Mouse (Mus musculus) limb, embryonic 13.5 days (tissue): ENCODE data around the gene Tmem178b. TPM values are rescaled to one million over a fixed set of nuclear protein-coding genes. Genes with fewer than 3 reads are reported as not detected.

Experiments used
- ATAC-seq: fragments of 200-750 bp; cut with Nextera tagmentation; 2 replicates; pipeline ENCODE4 v1.8.0; 2017; ENCODE audit warnings: low read depth, moderate number of reproducible peaks, moderate TSS enrichment; ENCODE audit not compliant: low FRiP score
- H3K27ac ChIP-seq: fragments of 300-500 bp; sonication (generic); 2 replicates; pipeline ENCODE4 v1.5.1; 2015; ENCODE audit warnings: inconsistent platforms, mild to moderate bottlenecking, moderate library complexity
- H3K27me3 ChIP-seq: fragments of 300-500 bp; sonication (generic); 2 replicates; pipeline ENCODE4 v1.6.1; 2015; ENCODE audit warnings: mild to moderate bottlenecking, inconsistent platforms
- H3K36me3 ChIP-seq: fragments of 300-500 bp; sonication (generic); 2 replicates; pipeline ENCODE4 v1.6.1; 2015; ENCODE audit warnings: inconsistent platforms, mild to moderate bottlenecking, moderate library complexity
- H3K4me1 ChIP-seq: fragments of 300-500 bp; sonication (generic); 2 replicates; pipeline ENCODE4 v1.6.1; 2015; ENCODE audit warnings: inconsistent platforms
- H3K4me2 ChIP-seq: fragments of 300-500 bp; sonication (generic); replicated peaks from 2 replicates; pipeline ENCODE4 v1.6.1; 2015; ENCODE audit warnings: inconsistent platforms, mild to moderate bottlenecking, moderate library complexity
- H3K4me3 ChIP-seq: fragments of 300-500 bp; sonication (generic); 2 replicates; pipeline ENCODE4 v1.5.1; 2015; ENCODE audit warnings: moderate library complexity, mild to moderate bottlenecking, inconsistent platforms
- H3K9ac ChIP-seq: fragments of 300-500 bp; sonication (generic); 2 replicates; pipeline ENCODE4 v1.6.1; 2015; ENCODE audit warnings: mild to moderate bottlenecking, inconsistent platforms
- H3K9me3 ChIP-seq: fragments of 300-500 bp; sonication (generic); 2 replicates; pipeline ENCODE4 v1.6.1; 2016; ENCODE audit warnings: inconsistent platforms
- WGBS: fragments of 180-500 bp; shearing (Covaris S2); methylation state at CpG from one replicate; pipeline ENCODE4 v1.1.7; 2015; 5-methylcytosine and 5-hydroxymethylcytosine counted together
- polyA plus RNA-seq: library from polyadenylated mRNA; unstranded; fragments of >200 nt; fragmentation: Nextera tagmentation; extraction: Ambion mirVana; gene quantifications from 2 replicates; pipeline ENCODE4 v1.2.1, GENCODE M21; 2015

The Tmem178b gene
- 1.3 and 1.5 TPM in 2 replicates for polyA plus RNA-seq

DNA sequence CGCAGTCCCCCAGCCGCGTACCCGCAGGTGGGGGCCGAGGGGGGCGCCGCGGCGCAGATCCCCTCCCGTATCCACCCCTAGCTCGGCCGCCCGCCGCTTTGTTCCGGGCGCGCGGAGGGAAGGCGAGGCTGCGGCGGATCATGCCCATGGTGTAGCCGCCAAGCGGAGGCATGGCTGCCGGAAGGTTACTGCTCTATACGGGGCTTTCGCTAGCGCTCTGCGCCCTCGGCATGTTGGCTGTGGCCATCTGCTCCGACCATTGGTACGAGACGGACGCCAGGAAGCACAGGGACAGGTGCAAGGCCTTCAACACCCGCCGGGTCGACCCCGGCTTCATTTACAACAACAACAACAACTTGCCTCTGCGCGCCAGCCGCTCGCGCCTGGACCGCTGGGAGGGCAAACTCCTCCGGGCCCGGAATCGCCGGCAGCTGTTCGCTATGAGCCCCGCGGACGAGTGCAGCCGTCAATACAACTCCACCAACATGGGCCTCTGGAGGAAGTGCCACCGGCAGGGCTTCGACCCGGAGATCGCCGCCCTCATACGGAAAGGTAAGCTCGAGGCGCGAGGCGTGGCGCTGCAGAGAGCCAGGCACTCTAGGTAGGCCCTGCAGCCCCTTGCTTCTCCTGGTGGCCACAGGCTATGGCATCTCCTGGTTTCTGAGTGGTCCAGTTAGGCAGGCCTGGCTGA lies at the start of gene Tmem178b:
Tmem178b (plus strand) TSS at position 371 of the 691 bp plus-strand sequence.
- H3K27ac ChIP-seq = no peak within 1 kb of the TSS
- ATAC-seq = 0 out of 2 replicates have a peak, but pooled peaks have one; percentile 10
- H3K4me3 ChIP-seq = peak within 1 kb of the TSS; percentile 56
- WGBS = under 1% methylated on average over 60 of the region's 63 CpGs
- H3K4me2 ChIP-seq = peak within 1 kb of the TSS; percentile 96
- H3K36me3 ChIP-seq = no peaks in the 10 kb centered on the region
- H3K9ac ChIP-seq = peak within 1 kb of the TSS; percentile 58
- no peaks in the 10 kb centered on the region for H3K9me3 ChIP-seq
- H3K27me3 ChIP-seq = peaks cover 85% of the 10 kb centered on the region
- peaks cover 22% of the 10 kb centered on the region for H3K4me1 ChIP-seq

DNA sequence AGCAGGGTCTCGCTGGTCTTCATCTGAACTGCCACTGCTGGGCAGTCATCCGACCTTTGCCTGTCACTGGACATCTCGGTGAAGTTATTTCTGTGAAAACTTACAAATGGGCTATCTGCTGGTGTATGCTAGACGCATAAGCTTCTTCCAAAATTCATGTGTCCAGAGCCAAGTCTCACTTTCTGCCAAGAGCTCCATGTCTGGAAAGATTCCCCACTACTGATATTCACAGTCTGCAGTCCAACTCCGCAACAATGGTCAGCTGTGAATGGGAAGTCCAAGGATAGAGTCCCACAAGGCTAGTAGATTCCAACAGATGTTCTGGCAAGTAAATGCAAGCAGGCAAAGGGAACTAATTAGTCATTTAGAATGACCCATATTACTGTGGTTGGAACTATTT lies 44.3 kb upstream of the Tmem178b start:
- Histone ChIP-seq H3K9ac (no peak overlapping the region), H3K4me1 (no peaks in the 10 kb centered on the region), H3K27ac (no peak overlapping the region), H3K4me3 (no peak overlapping the region), H3K27me3 (no peaks in the 10 kb centered on the region), H3K9me3 (no peaks in the 10 kb centered on the region), H3K36me3 (no peaks in the 10 kb centered on the region), H3K4me2 (no peak overlapping the region)
- 82% methylated on average over 5 of the region's 5 CpGs for WGBS
- no peak for ATAC-seq

DNA sequence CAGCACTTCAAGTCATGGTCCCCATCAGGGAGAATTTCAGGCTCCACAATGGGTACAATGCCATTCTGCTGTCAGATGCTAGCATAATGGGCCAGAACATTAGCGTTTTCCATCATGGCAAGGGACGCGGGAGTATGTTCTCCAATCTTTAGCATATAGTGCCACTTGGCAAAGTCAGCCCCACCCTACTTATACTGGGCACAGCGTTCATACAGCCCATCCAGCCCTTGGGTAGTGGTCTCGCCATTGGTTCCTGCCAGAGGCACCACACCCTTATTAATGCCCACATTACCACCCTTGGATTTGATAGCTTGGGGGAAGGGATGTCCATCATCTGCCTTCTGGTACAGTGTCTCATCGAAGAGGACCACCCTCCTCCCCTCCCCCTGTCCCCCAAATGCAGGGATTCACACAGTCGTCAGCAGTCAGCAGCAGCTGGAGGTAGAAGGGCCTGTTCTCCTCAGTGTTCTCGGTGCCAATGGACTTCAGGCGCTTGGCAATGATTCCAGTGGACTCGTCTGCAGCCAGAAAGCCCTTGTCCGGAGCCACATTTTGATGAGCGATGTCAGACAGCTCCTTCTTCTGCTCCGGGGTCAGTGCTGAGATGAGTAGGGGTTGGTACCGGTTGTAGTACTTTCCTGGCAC lies 29.3 kb upstream of the Tmem178b start:
- no peak overlapping the region for H3K4me2 ChIP-seq
- H3K4me3 ChIP-seq = no peak overlapping the region
- 90% methylated on average over 14 of the region's 14 CpGs for WGBS
- ATAC-seq = no peak
- H3K36me3 ChIP-seq = no peaks in the 10 kb centered on the region
- no peaks in the 10 kb centered on the region for H3K4me1 ChIP-seq
- H3K27ac ChIP-seq = no peak overlapping the region
- H3K27me3 ChIP-seq = no peaks in the 10 kb centered on the region
- no peak overlapping the region for H3K9ac ChIP-seq
- 0 out of 2 replicates have a peak, but pooled peaks cover 5% of the 10 kb centered on the region for H3K9me3 ChIP-seq

DNA sequence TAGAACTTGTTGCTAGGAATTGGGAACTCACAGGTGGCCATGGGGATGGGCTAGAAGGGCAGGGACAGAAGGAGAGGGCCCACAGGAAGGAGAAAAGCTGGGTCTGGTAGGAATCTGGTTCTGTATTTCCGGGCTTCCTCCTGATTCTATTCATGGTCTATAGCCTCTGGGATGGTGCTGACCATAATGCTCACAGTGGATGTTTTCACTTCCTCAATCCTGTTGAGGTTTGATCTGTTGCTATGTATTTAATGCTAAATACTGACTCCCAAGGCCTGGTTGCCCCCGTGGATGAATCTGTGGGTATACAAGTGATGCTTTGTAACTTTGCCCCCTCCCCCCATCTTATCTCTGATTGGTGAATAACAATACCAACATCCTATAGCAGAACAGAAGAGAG lies 25.5 kb upstream of the Tmem178b start:
- H3K4me3 ChIP-seq = no peak overlapping the region
- H3K9me3 ChIP-seq = 0 out of 2 replicates have a peak, but pooled peaks cover 5% of the 10 kb centered on the region
- H3K4me1 ChIP-seq = no peaks in the 10 kb centered on the region
- 72% methylated on average over 2 of the region's 2 CpGs for WGBS
- no peak overlapping the region for H3K9ac ChIP-seq
- H3K36me3 ChIP-seq = no peaks in the 10 kb centered on the region
- ATAC-seq = no peak
- H3K27ac ChIP-seq = no peak overlapping the region
- H3K27me3 ChIP-seq = no peaks in the 10 kb centered on the region
- H3K4me2 ChIP-seq = no peak overlapping the region

DNA sequence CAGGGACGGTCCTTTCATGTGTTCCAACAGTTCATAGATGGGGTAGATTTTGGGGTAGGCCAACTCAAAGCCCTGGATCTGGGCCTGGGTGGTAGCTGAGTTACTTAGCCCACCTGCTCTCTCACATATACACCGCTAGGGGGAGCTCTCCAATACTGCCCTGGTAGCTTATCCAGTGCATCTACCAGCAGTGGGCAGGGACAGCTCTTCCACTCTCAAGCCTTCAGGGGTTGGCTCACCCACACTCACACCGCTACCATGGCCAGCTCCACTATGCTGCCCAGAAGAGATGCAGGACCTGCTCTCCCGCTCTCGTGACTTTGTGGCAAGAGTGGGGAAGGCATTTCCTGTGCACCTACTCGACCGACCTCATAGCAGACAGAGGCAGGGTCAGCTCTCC lies 24.3 kb upstream of the Tmem178b start:
- no peaks in the 10 kb centered on the region for H3K9me3 ChIP-seq
- ATAC-seq = no peak
- no peaks in the 10 kb centered on the region for H3K36me3 ChIP-seq

DNA sequence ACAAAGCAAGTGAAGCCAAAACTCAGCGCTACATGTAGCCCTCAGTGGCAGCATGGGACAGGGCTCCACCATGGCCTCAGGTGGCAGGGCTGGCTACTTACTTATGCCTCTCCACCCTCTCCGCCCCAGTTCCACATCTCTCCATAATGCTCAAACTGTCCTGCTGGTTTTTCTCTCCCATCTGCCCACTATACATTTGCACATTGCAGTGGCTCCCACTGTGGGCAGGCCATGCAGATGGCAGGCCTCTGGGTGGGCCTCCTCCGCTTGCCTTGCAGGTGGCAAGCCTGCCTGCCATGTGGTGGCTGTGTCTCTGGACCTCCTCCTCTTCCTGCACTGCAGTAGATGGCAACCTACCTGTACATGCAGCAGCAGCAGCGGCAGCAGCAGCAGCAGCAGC lies 23.4 kb upstream of the Tmem178b start:
- H3K36me3 ChIP-seq = no peaks in the 10 kb centered on the region
- WGBS = 88% methylated on average over 4 of the region's 4 CpGs
- H3K4me1 ChIP-seq = no peaks in the 10 kb centered on the region
- H3K4me3 ChIP-seq = no peak overlapping the region
- H3K27ac ChIP-seq = no peak overlapping the region
- H3K4me2 ChIP-seq = no peak overlapping the region
- ATAC-seq = no peak
- H3K9ac ChIP-seq = no peak overlapping the region
- no peaks in the 10 kb centered on the region for H3K9me3 ChIP-seq
- no peaks in the 10 kb centered on the region for H3K27me3 ChIP-seq

More for the DNA sequence above, 24.3 kb upstream of the Tmem178b start:
- Histone ChIP-seq H3K4me3 (no peak overlapping the region), H3K27me3 (no peaks in the 10 kb centered on the region), H3K9ac (no peak overlapping the region), H3K4me2 (no peak overlapping the region), H3K4me1 (no peaks in the 10 kb centered on the region), H3K27ac (no peak overlapping the region)
- WGBS = 40% methylated on average over 7 of the region's 7 CpGs

DNA sequence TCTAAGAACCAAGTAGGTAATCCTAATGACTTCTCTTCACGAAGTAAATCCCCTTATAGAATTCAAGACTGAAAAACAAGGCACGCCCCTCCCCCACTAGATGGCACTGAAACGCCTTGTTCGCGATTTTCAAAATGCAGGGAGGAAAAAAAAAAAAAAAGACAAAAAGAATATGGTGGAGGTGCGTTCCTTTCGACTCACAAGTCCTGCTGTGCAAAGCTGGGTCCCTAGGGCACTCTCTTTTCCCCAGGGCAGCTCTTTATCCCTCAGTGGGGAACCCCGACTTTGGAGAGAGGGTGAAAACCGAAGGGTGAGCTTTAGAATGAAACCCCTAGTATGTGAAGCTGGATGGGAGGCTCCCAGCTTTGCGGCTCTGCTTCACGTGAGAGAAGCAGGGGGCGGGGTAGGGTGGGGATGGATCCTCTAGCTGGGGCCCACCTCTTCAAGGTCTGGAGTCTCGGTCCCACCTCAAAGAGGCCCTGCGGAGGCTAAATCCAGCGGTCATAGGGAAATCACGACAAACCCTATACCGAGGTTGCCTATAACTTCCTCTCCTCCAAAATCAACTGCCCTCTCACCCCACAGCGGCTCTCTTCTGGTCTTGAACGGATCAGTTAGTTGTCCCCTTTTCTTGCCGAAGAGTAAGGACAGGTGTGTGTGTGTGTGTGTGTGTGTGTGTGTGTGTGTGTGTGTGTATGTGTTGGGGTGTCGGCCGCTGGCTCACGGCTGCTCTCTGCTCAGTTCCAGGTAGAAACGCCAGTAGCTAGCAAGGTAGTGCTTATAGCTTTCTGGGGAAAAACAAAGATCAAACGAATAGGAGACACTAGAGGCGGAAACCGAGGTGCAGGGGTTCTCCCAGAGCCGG lies 2.6 kb upstream of the Tmem178b start:
- H3K9me3 ChIP-seq = no peaks in the 10 kb centered on the region
- H3K4me1 ChIP-seq = peaks cover 22% of the 10 kb centered on the region
- peak overlapping the region; percentile 56 for H3K4me3 ChIP-seq
- WGBS = under 1% methylated on average over 27 of the region's 28 CpGs
- no peak for ATAC-seq
- no peaks in the 10 kb centered on the region for H3K36me3 ChIP-seq
- no peak overlapping the region for H3K27ac ChIP-seq
- peak overlapping the region; percentile 96 for H3K4me2 ChIP-seq
- H3K9ac ChIP-seq = peak overlapping the region; percentile 45; the same call in 1 of the 2 replicates
- H3K27me3 ChIP-seq = peaks cover 85% of the 10 kb centered on the region

DNA sequence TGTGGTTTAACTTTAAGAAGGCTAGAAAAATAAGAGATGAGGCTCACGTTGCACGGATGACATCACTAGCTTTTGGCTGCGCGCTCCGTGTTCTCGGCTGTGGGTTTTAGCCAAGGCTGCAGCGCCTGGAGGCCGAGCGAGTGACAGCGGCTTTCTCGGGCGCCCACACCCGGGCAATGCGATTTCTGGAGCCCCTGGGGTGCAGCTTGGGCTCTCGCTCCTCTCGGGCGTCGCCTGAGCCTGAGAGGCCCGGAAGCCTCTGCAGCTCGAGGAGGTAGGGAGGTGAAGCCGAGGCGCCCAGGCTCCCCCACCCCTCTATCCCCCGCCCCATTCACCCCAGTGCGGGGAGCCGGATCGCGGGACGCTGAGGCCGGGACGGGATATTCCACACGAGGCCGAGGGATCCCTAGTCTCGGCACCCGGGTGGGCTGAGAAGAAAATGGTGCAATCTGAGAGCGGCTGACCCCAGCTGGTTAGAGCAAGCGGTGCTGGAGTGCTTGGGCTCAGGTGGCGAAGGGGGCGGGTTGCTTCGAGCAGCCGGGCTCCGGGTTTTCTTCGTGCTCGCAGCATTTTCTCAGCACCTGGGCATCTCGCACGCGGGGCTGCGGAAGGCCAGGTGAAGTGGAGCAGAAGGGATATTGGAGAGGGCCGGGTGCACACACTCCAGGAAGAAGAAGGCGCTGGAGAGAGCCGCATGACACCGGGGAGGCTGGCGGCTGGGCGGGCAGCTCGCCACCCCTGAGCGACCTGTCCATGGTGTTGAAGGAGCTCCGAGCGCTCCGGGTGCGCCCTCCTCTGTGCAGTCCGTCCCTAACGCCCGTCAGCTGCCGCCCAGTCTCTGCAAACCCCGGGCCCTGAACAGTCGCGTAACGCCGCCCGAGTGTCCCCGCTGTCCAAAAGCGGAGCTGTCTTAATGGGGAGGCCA lies 1.4 kb upstream of the Tmem178b start:
- Histone ChIP-seq H3K9ac (peak overlapping the region; percentile 58), H3K9me3 (no peaks in the 10 kb centered on the region), H3K27ac (no peak overlapping the region), H3K4me1 (peaks cover 22% of the 10 kb centered on the region), H3K4me3 (peak overlapping the region; percentile 56), H3K36me3 (no peaks in the 10 kb centered on the region), H3K4me2 (peak overlapping the region; percentile 96), H3K27me3 (peaks cover 91% of the 10 kb centered on the region)
- peak; percentile 65 for ATAC-seq
- WGBS = under 1% methylated on average over 67 of the region's 71 CpGs

DNA sequence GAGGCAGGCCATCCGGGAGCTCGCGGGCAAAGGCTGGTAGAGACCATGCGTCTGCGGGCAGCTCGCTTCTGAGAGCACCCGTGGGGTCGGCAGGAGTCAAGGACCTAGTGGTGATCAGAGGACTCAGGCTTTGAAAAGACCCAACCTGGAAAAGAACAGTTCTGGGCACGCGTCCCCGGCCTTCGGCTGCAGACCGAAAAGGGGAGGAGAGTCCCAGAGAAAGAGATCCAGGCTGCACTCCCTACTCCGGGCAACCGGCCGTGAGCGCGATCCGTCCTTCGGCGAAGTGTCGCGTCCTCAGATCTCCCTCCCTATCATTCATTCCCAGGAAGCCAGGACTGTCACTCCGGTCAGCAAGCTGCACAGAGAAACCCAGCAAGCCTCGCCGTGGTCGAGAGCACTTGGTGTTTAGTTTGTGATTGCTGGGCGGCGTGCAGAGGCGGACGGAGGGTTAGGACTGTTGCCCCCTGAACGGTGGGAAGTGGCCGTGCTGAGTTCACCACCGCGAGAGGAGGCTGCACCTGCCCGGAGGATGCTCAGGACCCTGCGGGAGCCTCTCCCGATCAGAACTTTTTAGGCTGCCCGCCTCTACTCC lies 668 bp upstream of the Tmem178b start:
- under 1% methylated on average over 39 of the region's 39 CpGs for WGBS
- no peaks in the 10 kb centered on the region for H3K36me3 ChIP-seq
- H3K4me1 ChIP-seq = peaks cover 22% of the 10 kb centered on the region
- H3K9me3 ChIP-seq = no peaks in the 10 kb centered on the region
- peak overlapping the region; percentile 58; the same call in 1 of the 2 replicates for H3K9ac ChIP-seq
- no peak for ATAC-seq
- no peak overlapping the region for H3K27ac ChIP-seq
- peak overlapping the region; percentile 96 for H3K4me2 ChIP-seq
- H3K27me3 ChIP-seq = peaks cover 88% of the 10 kb centered on the region
- H3K4me3 ChIP-seq = peak overlapping the region; percentile 56

DNA sequence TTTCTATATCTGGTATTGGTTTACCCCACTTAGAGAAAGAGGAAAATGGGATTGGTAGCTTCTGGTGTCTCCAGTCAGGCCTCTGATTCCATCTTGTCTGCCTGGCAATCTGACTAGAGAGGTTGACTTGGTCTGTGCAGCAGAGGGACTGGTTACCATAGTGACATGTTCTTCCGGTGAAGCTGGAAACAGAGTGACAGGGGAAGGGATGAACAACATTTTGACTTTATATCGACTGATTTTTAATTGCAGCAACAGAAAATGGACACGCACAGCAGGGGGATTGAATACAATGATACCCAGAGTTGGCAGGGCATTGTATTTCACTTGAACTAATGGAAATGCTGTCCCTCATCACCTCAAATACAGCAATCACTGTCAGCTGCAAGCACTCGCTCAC lies 2.1 kb downstream of the Tmem178b start:
- ATAC-seq = no peak
- Histone ChIP-seq H3K4me2 (no peak overlapping the region), H3K9ac (no peak overlapping the region), H3K27ac (no peak overlapping the region), H3K4me3 (no peak overlapping the region), H3K36me3 (no peaks in the 10 kb centered on the region), H3K4me1 (peaks cover 22% of the 10 kb centered on the region), H3K9me3 (no peaks in the 10 kb centered on the region), H3K27me3 (peaks cover 64% of the 10 kb centered on the region)
- 51% methylated on average over 4 of the region's 4 CpGs for WGBS

DNA sequence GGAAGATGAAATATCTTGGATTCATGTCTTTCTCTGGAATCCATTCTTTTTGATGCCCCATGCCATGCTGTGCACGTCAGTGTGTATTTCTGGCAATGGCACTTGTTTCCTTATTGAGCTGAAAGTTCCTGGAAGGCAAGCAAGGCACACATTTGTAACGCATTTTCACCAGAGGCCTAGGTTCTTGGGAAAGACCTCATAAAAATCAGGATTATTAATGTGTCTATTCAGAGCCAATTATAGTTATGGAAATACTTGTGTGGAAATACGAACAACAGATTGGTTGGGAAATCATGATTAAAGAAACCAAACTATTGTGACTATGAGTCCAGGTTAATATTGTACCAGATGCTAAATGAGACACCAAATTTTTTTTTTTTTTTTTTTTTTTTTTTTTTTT lies 3.4 kb downstream of the Tmem178b start:
- Histone ChIP-seq H3K27ac (no peak overlapping the region), H3K9me3 (no peaks in the 10 kb centered on the region), H3K4me2 (no peak overlapping the region), H3K36me3 (no peaks in the 10 kb centered on the region), H3K9ac (no peak overlapping the region), H3K27me3 (peaks cover 51% of the 10 kb centered on the region), H3K4me3 (no peak overlapping the region), H3K4me1 (peaks cover 20% of the 10 kb centered on the region)
- 57% methylated on average over 3 of the region's 3 CpGs for WGBS
- no peak for ATAC-seq
